9 mouse cellular contexts compared by ENCODE assay signal in the genomic region with DNA sequence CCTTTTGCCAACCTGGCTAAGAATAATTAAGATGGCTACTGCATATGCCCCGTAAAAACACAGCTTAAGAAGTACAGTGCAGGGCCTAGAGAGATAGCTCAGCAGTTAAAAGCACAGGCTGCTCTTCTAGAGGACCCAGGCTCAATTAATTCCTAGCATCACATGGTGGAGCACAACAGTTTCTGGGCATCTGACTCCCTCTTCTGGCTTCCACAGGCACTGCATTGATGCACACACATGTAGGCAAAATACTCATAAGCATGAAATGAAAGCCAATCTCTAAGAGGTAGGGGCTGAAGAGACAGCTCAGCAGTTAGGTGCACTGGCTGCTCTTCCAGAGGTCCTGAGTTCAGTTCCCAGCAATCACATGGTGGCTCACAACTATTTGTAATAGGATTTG. TPM values are rescaled to one million over a fixed set of nuclear protein-coding genes. Genes with fewer than 3 reads are reported as not detected.
DNase-seq lines count a peak whose midpoint lies in the region; ATAC-seq and TF ChIP-seq lines count a peak whose summit lies in the region.
"Had no signal": no experiment of that assay in that cellular context is flagged by ENCODE, and none has a peak within 500 bp of the region (broad histone marks: within the 10 kb centered on the region; RNA-seq: fewer than 3 reads in every experiment).

No protein-coding gene starts in this region.

- ATAC-seq in kidney, embryonic 14.5 days (ENCODE audit: low FRiP score, low TSS enrichment): no peak
- no peak for ATAC-seq in embryonic facial prominence, embryonic 14.5 days (ENCODE audit: low read depth)
- ATAC-seq in forebrain, embryonic 12.5 days (ENCODE audit: low FRiP score): no peak

- H3K9me3 ChIP-seq in kidney, embryonic 14.5 days (ENCODE audit: control insufficient read depth, low read length): no peaks in the 10 kb centered on the region
- no peaks in the 10 kb centered on the region for H3K9me3 ChIP-seq in E14TG2a.4 (ENCODE audit: low read length)
- no peaks in the 10 kb centered on the region for H3K9me3 ChIP-seq in embryonic facial prominence, embryonic 14.5 days (ENCODE audit: control insufficient read depth, low read length)
- no peaks in the 10 kb centered on the region for H3K9me3 ChIP-seq in forebrain, embryonic 12.5 days
- H3K9me3 ChIP-seq: midbrain, embryonic 12.5 days had no signal

- TF ChIP-seq CTCF in E14TG2a.4 (conservative IDR thresholded peaks at IDR 0.05; ENCODE audit: low read length): peak; percentile 58

- no peaks in the 10 kb centered on the region for H3K27me3 ChIP-seq in kidney, embryonic 14.5 days (ENCODE audit: control insufficient read depth, insufficient read depth, low read length)
- H3K27me3 ChIP-seq in E14TG2a.4 (ENCODE audit: insufficient read depth, low read length): no peaks in the 10 kb centered on the region
- H3K27me3 ChIP-seq in embryonic facial prominence, embryonic 14.5 days (replicated peaks; ENCODE audit: control insufficient read depth, insufficient read depth, low read length): no peaks in the 10 kb centered on the region
- H3K27me3 ChIP-seq in forebrain, embryonic 12.5 days: no peaks in the 10 kb centered on the region
- H3K27me3 ChIP-seq: midbrain, embryonic 12.5 days had no signal

- WGBS in kidney, embryonic 14.5 days: 92% methylated on average over 1 of the region's 1 CpGs
- 95% methylated on average over 1 of the region's 1 CpGs for WGBS in embryonic facial prominence, embryonic 14.5 days
- WGBS in forebrain, embryonic 12.5 days: 95% methylated on average over 1 of the region's 1 CpGs

- H3K36me3 ChIP-seq in kidney, embryonic 14.5 days (ENCODE audit: control insufficient read depth, insufficient read depth, low read length): peaks cover 52% of the 10 kb centered on the region
- peaks cover 71% of the 10 kb centered on the region for H3K36me3 ChIP-seq in E14TG2a.4 (ENCODE audit: insufficient read depth, low read length)
- peaks cover 66% of the 10 kb centered on the region for H3K36me3 ChIP-seq in embryonic facial prominence, embryonic 14.5 days (ENCODE audit: control insufficient read depth, insufficient read depth, low read length)
- peaks cover 34% of the 10 kb centered on the region for H3K36me3 ChIP-seq in forebrain, embryonic 12.5 days (replicated peaks)

- no peak overlapping the region for H3K4me3 ChIP-seq in kidney, embryonic 14.5 days (ENCODE audit: low read length)
- H3K4me3 ChIP-seq in E14TG2a.4 (replicated peaks; ENCODE audit: low read length): no peak overlapping the region
- no peak overlapping the region for H3K4me3 ChIP-seq in embryonic facial prominence, embryonic 14.5 days (ENCODE audit: low read depth, low read length)
- no peak overlapping the region for H3K4me3 ChIP-seq in forebrain, embryonic 12.5 days (replicated peaks)
- H3K4me3 ChIP-seq: midbrain, embryonic 12.5 days had no signal

- H3K4me1 ChIP-seq in kidney, embryonic 14.5 days (ENCODE audit: control insufficient read depth, insufficient read depth, low read length): no peaks in the 10 kb centered on the region
- H3K4me1 ChIP-seq in E14TG2a.4 (replicated peaks; ENCODE audit: low read depth, low read length): no peaks in the 10 kb centered on the region
- no peaks in the 10 kb centered on the region for H3K4me1 ChIP-seq in embryonic facial prominence, embryonic 14.5 days (ENCODE audit: control insufficient read depth, insufficient read depth, low read length)
- no peaks in the 10 kb centered on the region; the same call in 1 of the 2 replicates for H3K4me1 ChIP-seq in forebrain, embryonic 12.5 days
- H3K4me1 ChIP-seq: midbrain, embryonic 12.5 days had no signal

- no peak overlapping the region for H3K27ac ChIP-seq in kidney, embryonic 14.5 days (ENCODE audit: low read depth, low read length)
- H3K27ac ChIP-seq in embryonic facial prominence, embryonic 14.5 days (replicated peaks; ENCODE audit: low read depth, low read length): no peak overlapping the region
- H3K27ac ChIP-seq in forebrain, embryonic 12.5 days: no peak overlapping the region
- H3K27ac ChIP-seq: midbrain, embryonic 12.5 days had no signal

- DNase-seq in kidney, adult 9 months: peak; percentile 42
- DNase-seq in 3T3-L1 (ENCODE audit: low read depth, low spot score): peak; percentile 46
- peak; percentile 10 for DNase-seq in embryonic facial prominence, embryonic 14.5 days (ENCODE audit: low spot score)
- DNase-seq in thymus, postnatal 4 days: peak; percentile 53
- no peak for DNase-seq in urinary bladder, postnatal 10 days (ENCODE audit: low spot score)

- no peak overlapping the region for H3K9ac ChIP-seq in kidney, embryonic 14.5 days (ENCODE audit: low read depth, low read length)
- no peak overlapping the region for H3K9ac ChIP-seq in embryonic facial prominence, embryonic 14.5 days (ENCODE audit: low read depth, low read length)
- no peak overlapping the region for H3K9ac ChIP-seq in forebrain, embryonic 12.5 days
- H3K9ac ChIP-seq: midbrain, embryonic 12.5 days had no signal

- no peak overlapping the region for H3K4me2 ChIP-seq in kidney, embryonic 14.5 days (replicated peaks; ENCODE audit: low read depth, low read length)
- H3K4me2 ChIP-seq in embryonic facial prominence, embryonic 14.5 days (ENCODE audit: low read depth, low read length): no peak overlapping the region
- no peak overlapping the region for H3K4me2 ChIP-seq in forebrain, embryonic 12.5 days
- H3K4me2 ChIP-seq: midbrain, embryonic 12.5 days had no signal

RNA-seq across cellular contexts. Expression of gene Setd3, which starts 17.1 kb away (rescaled TPM):
- 49.4 and 77.7 TPM in 2 replicates for polyA plus RNA-seq in kidney, embryonic 14.5 days (2014; fragmentation: Nextera tagmentation; extraction: Ambion mirVana)
- polyA plus RNA-seq in embryonic facial prominence, embryonic 14.5 days (2014; fragmentation: Nextera tagmentation; extraction: Ambion mirVana): 74.3 and 79.8 TPM in 2 replicates
- polyA plus RNA-seq in forebrain, embryonic 12.5 days (2016; fragmentation: Nextera tagmentation; extraction: Ambion mirVana): 103 and 112 TPM in 2 replicates

RNA-seq across cellular contexts. Expression of gene Ccnk, which starts 17.3 kb away (rescaled TPM):
- polyA plus RNA-seq in kidney, embryonic 14.5 days (2014; fragmentation: Nextera tagmentation; extraction: Ambion mirVana): 6.9 and 8.1 TPM in 2 replicates
- polyA plus RNA-seq in embryonic facial prominence, embryonic 14.5 days (2014; fragmentation: Nextera tagmentation; extraction: Ambion mirVana): 5.1 and 5.9 TPM in 2 replicates
- polyA plus RNA-seq in forebrain, embryonic 12.5 days (2016; fragmentation: Nextera tagmentation; extraction: Ambion mirVana): 4.7 and 5.4 TPM in 2 replicates
